Mouse (Mus musculus) adrenal gland, postnatal 10 days (tissue): ENCODE measurements at regions not wholly inside any gene's neighbourhood (a gene's known extent, or its start where the extent isn't known, plus 50 kb on each side); places are given as distances from the start of the nearest gene placed in this dataset.

ENCODE experiments used
- DNase-seq: peaks from one replicate; pipeline ENCODE4 v3.0.0; 2021; ENCODE audit warnings: mixed read lengths

DNA sequence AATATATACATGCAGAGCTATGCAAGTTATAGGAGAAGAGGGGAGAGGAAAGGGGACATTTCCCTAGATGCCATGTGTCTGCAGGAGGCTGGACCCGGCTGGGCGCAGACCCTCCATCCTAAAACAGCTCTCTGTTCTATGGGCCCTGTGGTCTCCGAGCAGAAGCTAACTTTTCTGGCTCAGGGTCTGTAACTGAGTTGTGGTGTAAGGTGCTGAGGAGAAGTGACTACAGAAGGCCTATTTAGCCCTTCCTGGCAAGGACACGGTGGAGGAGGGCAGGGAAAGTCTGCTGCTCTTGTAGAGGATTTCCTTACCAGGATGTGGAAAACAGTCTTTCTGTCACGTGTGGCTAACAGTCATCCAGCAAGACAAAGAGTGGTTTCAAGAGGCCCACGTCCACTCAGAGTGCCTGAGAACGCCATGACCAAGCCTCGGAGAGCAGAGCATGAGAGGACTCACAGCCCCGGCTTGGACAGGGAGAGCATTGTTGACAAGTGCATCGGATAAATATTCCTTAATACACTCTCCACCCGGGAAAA, 216.2 kb downstream of the Setd4 start:
- DNase-seq = no peak

DNA sequence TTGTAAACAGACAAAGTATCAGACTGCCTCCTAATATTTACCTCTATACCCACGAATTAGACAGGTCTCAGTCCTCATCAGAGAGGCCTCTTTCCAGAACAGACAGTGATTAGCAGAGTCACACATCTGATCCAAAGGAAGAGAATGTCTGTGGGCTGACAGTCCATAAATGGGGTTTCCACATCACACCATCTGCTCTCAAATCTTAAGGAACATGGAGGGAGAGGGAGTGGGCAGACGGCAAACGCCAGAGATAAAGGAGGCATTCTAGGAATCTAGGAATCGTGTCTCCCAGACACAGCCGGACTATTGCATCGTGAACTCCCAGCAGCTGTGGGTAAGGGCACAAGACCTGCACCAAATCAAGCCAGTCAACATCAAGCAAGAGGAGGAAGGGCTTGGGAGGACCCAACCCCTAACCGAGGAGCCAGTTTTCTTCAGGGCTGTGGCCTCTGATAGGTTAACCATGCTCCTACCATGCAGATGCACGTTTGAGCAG, 219.8 kb downstream of the Setd4 start:
- DNase-seq = no peak

DNA sequence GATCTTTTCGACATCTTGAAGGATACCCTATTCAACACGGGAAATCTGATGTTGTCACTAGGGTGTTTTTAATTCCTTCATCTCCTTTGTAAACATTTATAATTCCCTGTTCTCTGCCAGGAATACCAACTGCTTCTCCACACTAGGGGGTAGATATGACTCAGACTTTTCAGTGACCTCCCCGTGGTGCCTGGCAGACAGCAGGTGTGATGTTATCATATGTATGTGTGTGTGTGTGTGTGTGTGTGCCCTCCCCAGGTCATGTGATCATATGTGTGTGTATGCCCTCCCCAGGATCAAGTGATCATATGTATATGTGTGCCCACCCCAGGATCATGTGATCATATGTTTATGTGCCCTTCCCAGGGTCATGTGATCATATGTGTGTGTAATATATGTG, 220.9 kb downstream of the Setd4 start:
- no peak for DNase-seq

DNA sequence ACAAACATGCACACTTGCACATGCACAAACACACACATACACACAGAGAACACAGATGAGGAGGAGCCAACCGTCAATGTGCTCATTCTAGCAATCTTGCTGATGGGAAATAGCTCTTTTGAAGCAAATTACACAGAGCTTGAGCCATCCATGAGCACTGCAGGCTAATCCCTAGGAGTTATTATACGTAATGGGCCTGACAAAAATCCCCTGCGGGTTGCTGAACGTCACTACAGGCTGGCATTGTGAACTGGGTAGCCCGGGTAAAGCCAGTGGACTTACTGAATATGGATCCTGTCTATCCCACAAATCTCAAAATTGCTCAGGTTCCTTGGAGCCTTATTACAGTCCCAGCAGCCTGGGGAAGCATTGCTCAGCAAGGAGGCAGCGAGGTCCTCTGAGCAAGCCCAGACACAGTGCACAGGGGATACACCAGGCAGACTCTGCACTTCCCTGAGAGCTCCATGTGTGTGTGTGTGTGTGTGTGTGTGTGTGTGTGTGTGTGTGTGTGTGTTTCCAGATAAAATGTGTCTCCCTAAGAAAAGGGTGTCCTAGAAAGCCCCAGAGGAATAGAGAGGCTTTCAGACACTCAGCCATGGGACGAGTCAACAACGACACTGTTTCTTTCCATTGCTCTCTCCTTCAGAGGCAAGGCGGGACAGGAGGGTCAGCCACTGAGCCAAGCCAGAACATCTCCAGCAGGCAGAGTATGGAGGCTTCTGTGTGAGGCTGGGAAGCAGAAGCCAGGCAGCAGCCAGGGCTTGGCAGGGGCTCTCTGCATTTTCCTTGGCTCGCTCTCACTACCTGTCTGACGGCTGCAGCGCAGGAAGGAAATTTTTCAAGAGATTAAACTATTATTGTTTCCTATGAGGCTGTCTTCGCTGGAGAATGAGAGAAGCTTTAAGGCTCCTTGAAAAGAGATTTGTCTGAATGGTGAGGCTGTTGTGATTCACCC, 222.9 kb downstream of the Setd4 start:
- DNase-seq = no peak

DNA sequence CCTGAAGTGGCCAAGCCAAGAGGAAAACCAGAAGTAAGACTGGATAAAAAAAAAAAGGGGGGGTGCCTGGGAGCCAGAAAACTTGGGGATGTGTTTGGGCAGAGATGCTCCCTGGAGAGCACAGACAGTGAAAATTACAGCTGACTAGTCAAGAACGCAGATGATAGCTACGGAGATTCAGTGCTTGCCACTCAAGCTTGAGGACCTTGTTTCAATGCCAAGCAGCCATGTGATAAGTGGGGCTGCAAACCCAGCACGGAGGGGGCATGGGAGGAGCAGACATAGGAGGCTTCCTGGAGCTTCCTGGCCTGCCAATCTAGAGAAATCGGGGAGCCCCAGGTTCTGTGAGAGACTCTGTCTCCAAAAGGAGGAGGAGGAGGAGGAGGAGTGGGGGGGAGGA, 223.7 kb downstream of the Setd4 start:
- no peak for DNase-seq

DNA sequence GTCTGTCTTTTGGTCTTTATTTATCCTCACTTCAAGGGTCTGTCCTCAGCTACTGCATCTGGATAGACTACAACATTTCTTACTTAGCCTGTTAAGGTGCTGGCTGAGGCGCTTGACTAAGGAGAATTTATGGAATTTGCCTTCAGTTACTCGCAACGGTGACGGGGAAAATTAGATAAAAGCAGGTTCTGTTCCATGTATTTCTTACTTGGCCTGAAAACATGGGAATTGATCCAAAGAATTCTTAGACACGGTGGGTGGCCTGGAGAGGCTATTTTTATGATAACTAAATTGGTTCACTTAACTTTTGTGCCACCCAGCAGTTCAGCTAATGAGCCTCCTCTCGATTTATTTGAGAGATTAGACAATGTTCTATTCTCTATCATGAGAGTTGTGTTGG, 224.3 kb downstream of the Setd4 start:
- no peak for DNase-seq

DNA sequence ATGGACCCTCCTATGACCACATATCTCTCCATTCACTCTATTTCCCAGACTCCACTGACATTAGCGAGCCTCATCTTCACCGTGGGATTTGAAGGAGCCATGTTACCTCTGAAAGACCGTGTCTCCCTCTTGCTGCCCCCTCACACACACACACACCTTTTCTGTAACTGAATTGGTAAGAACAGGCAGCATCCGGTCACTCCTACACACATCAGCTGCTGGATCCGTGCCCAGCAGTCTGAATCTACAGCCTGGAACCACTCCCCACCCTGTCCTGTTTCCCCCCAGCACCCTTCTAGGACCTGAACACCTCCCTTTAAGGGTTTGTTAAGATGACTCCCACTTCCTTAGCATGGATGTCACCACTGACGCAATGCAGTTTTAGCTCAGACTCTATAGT, 229.2 kb downstream of the Setd4 start:
- no peak for DNase-seq

DNA sequence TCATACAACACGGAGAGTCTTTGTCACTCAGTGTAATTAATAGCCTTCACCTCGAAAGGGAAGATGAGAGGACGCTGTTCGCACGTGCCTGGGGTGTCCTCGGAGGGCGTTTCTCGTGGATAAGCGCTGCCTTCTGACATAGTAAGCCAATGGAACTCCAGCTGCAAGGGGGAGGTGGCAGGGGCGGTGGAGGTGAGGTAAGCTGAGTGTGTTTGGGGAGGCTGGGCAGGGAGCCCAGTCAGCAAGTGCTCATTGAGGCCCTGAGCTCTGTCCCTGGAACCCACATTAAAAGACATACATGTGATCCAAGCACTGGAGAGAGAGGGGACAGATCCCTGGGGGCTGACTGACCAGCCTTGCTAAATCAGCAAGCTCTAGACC, 234.1 kb downstream of the Setd4 start:
- no peak for DNase-seq

DNA sequence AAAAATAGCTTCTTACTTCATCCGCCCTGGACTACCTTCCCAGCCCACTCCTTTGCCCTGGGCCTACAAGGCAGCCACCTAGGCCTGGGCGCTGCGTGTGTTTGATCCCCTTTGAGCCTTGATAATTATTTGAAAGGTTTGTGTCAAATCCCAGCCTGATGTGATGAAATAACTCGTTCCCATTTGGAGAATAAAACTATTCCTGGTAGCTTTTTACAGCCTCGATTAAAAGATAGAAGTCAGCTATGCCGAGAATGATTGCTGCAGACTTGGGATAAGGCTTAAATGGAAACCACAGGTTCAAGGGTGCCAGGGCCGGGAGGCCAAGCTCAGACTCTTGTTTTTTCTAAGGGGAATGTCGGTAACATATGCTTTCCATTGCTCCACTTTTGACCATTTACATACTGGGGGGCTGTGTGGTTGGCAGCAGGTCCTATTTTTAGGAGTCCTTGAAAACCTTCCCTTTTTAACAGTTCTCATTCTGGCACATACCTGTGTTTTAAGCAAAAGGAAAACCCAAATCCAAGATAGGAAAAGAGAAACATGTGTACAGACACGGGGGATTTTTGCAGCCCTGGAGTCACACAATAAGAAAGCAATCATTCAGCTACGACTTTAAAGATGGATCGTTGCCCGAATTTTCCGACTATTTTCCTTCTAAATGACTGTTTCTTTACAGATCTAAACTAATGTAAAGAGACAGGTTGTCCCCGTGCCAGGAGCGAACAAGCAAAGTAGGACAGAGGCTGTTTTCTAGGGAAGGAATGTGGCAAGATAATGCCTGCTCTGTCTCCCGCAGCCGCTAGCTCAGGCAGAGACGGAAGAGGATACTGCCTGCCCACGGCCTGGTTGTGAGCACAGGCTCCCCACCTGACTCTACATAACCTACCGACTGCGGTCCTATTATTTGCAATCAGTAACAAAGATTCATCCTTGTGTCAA, 234.8 kb downstream of the Setd4 start:
- DNase-seq = no peak

DNA sequence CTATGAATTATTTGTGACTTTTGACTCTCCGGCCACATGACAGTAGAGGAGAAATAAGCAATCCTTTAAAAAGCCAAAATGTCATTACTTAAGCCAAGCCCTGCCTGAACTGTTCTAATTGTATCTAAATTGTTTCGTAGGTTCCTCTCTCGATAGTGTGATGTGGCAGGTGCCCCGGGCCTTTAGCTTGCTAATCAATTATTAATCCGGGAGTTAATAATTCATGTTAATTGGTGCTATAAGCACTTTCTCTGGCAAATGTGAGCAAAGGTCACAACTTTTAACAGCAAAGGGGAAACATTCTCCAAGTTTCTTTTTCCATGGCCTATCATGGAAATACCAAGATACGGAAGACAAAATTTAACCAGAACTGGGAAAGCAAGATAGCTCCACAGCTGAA, 235.9 kb downstream of the Setd4 start:
- no peak for DNase-seq

DNA sequence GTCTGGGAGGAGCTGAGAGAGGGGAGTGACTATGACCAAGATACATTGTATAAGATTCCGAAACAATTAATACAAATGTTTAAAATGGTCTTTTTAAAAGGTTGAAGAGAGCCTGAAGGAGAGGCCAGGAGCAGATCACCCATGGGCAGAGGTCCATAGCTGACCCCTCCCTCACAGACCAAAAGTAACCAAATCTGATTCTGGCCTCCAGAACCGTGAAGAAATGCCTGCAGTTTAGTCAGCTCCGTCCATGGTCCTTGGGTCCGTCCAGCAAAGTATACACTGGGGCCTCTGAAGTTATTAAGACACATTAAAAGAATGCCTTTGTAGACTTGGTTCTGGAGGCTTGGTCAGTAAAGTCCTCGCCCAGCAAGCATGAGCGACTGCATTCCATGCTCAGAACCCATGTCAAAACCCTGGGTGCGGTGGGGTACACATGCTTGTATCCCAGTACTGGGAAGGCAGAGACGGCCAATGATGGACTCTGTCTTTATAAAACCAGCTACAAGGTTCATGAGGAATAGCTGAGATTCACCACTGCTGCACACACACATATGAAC, 236.5 kb downstream of the Setd4 start:
- no peak for DNase-seq

DNA sequence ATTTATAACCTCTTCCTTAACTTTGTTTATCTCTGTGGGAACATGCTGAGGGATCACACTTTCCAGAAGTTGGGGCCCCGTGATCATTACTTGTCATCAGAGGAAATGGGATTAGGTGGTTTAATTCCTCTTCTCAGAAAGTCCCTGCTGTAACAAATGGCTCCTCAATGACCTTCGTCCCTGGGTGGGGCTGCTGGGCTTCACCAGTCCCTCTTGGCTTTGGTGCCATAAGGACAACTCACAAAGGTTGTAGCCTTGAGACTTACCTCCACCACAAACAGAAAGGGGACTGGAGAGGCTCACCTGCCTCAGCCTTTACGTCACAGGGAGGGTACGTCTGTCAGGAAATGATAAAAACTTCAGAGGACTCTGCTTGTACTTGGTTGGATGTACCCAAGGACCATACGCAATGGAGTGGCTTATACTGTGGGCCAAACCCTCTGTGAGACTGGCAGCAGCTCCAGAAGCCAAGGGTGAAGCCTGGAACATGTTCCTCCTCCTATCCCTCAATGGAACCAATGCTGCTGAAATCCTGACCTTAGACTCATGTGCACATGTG, 237.4 kb downstream of the Setd4 start:
- no peak for DNase-seq

DNA sequence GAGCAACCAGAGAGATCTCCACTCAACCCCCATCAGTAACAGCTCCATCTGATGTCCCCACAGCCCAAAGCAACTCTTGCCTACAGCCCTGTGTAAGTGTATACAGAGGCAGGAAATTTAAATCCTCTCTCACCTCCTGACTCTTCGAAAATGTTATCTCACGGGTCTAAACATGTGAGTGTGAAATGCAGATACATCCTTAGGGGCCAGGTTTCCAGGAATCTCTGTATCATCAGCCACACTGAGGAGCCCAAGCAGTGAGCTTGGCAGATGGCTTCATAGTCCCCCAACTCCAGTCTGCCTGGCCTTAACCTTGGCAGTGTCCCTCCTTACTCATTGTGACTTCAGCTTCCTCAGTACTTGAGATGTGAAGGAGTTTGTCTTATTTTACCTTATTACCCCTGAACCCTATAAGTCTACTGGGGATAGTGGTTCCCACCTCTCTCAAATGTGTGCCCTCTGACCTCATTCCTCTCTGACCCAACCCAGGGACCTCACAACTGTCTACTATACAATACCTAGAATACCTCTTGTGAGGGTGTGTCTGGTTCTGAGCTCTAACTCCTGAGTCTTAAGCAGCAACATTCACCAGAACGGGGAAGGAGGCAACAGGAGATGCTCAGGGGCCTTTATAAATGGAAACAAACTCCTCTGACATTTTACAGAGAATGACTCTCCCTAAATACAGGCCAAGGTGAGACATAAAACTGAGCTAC, 238.5 kb downstream of the Setd4 start:
- DNase-seq = no peak

DNA sequence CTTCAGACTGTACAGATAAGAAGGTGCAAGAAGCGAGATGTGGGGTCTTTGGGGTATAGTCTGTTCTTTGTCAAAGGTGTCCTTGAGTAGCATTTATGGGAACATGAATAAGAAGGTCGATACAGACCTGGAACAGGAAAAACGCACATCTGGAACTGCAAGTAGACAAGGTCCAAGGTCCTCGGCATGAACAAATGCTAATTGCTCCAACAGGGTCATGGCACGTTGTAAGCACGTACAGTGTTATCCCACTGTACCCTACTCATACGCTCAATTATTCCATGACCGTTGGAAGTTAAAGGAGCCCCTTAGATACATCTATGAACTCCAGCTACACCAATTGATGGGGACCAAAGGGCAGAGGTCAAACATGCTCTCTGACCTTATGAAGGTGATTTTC, 244.1 kb downstream of the Setd4 start:
- DNase-seq = no peak

DNA sequence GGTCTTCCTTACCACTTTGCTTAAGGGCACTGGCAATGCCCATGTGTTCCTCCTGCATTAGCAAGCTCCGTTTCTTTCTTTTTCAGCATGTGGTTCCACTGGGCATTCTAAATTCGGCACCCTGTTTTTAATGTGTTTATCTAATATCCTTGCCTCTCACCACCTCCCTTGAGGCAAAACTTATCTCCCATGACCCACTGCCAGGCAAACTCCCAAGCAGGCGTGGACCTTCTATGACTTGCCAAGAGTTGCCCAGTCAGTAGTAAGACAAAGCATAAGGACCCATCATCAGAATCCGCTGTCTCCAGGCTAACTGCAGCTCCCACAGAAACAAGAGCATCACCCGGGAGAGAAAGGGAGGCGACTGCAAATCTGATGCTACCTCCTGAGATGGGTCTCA, 245.2 kb downstream of the Setd4 start:
- DNase-seq = no peak

DNA sequence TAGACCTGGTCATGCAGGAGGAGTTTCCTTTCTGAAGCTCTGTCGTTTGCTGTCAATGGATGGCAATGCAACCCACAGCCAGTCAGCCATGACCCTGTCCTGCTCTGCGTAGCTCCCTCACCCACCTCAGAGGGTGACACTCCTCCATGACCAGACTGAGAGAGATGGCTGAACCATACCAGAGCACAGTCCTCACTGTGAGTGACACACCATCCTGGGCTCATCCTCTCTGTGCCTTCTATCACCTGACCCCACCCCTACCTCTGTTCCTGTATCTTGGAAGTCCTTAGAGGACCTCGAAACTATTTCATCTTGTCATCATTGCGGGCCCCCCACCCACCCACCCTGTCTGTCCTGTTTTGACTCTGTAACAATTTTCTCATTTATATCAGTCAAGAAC, 245.7 kb downstream of the Setd4 start:
- DNase-seq = no peak

DNA sequence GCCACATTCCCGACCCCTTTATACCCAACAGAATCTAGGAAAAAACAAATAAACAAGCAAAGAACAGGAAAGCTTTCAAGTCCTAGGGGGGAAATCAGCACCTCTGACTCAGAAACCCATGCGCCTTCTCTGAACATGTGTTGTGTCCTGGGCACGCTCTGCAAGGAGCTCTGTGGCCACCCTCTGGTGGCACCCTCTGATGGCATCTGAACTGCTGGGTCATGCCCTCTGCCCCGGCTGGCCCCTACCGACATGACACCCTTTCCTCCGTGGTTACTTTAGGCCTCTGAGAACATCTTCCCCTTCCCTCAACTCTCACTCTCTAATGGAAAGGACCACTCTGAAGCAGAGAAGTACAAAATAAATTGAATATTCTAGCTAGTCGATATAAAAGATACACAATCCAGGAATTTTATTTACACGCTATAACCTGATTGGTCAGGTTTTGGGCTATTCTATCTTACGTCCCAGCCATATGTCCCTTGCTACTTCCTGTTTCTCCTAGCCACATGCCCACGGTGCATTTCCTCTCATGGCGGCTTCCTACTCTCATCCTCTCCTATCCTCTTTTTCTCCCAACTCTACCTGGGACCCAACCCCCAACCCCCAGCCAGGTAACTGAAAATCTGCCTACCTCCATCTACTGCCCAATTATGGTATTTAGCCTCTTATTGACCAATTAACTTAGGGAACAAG, 248.5 kb downstream of the Setd4 start:
- no peak for DNase-seq

DNA sequence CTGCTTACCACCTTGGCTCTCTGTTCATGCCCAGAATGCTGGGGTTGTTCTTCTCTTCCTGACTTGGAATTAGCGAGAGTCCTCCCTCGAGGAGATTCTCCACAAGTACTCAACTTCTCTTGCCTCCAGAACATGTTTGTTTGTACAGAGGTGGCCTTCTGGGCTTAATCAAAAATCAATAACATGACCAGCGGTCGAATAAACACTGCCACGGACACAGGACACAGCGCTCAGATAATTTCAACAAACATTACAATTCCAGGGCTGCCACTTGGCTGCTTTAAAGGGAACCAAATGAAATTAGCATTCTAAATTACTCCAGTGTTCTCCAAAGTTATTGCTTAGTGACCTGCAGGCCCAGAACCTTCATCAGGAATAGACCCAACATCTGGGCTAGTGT, 249.9 kb downstream of the Setd4 start:
- DNase-seq = no peak

DNA sequence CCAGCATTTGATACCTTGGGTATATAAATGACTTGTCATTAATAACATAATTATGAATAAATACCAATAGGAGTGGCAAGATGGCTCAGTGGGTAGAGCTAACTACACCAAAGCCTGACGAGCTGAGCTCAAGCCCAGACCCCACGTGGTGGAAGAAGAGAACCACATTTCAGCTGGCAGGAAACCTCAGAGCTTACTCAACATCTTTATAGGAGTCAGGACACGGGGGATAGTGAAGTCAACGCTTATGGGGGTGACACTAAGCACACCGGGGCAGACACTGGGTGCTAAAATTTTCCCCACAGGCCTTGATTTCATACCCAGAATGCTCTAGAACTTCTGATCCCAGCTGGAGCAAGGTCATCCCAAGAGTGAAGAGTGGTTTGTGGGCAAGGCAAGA, 259.3 kb downstream of the Setd4 start:
- no peak for DNase-seq

DNA sequence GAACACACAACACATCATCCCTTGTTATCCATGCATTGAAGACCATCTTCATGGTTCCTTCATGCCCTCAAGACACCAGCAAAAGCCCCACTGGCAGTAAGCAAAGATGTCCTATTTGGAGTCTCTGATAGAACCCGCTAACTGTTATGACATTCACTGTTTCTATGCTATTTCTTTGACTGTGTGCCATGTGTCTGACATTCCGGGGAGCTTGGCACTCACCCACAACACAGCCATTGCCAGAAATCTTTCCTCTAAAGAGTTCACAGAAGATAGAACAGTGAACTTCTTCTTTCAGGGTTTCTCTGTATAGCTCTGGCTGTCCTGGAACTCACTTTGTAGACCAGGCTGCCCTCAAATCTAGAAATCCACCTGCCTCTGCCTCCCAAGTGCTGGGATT, 261.2 kb downstream of the Setd4 start:
- peak; percentile 27 for DNase-seq

DNA sequence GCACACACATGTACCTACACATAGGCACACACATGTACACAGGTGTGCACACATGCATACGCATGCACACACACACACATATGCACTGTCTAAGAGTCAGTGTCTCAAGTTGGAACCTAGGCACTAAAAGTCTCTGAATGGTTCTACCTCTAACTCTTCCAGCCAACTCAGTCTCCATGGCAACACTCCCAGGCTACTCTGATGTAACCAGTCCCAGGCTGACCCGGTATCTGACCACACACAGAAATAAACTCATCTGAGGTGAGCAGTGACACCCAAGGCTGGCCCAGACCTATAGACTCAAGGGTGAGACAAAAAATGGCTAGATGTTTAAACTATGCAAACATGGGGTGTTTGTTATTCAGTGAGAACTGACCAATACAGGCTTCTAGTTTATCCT, 262.1 kb downstream of the Setd4 start:
- DNase-seq = no peak
